Mouse (Mus musculus): ENCODE measurements at regions not wholly inside any gene's neighbourhood (a gene's known extent, or its start where the extent isn't known, plus 50 kb on each side); places are given as distances from the start of the nearest gene placed in this dataset.

DNA sequence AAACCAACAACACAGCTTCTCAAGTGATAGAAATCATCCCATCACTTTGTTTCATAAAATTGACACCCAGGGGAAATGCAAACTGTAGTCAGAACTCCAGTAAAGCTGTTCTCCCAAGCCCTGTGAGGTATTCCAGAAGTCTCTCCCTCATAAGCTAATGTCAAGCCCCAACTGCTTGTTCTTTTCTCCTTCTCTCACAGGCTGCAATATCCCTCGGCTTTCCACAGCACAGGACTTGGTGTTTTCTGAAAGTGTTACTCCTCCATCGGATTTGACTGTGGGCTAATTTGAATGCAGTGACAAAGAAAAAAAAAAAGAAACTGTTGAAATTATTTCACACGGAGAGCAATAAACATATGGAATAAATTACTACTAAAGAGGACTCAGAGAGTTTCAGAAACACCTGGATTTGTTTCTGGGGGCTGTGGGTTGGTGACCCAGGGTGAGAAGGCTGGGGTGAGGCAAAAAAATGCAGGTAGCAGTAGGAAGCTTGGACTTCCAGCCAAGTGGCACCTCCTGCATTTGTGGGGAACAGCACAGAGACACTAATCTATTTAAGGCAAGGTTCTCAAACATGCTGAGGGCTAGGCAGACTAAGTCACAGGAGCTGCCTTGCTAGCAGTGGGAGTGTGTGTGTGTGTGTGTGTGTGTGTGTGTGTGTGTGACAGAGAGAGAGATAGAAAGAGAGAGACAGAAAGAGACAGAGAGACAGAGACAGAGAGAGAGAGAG is 447.3 kb downstream of the Gm43517 start:
- no peak overlapping the region for H3K4me3 ChIP-seq
- no peaks in the 10 kb centered on the region for H3K36me3 ChIP-seq
- ATAC-seq, result no peak
- no peak overlapping the region for H3K4me2 ChIP-seq
- H3K4me1 ChIP-seq, result no peaks in the 10 kb centered on the region
- WGBS (ENCODE audit: insufficient replicate concordance), result 31% methylated on average over 3 of the region's 3 CpGs
- H3K27me3 ChIP-seq (replicated peaks), result no peaks in the 10 kb centered on the region
- H3K9me3 ChIP-seq (replicated peaks), result no peaks in the 10 kb centered on the region
- H3K27ac ChIP-seq, result no peak overlapping the region
- no peak overlapping the region for H3K9ac ChIP-seq

GRCm38 (mm10) chr12:49836282-49837070 is 451.5 kb downstream of the Gm43517 start:
- ATAC-seq, result no peak
- Histone ChIP-seq H3K27ac (no peak overlapping the region), H3K4me1 (no peaks in the 10 kb centered on the region), H3K27me3 (replicated peaks) (no peaks in the 10 kb centered on the region), H3K9me3 (replicated peaks) (no peaks in the 10 kb centered on the region), H3K9ac (no peak overlapping the region), H3K4me2 (no peak overlapping the region), H3K36me3 (no peaks in the 10 kb centered on the region), H3K4me3 (no peak overlapping the region)
- 51% methylated on average over 7 of the region's 7 CpGs for WGBS (ENCODE audit: insufficient replicate concordance)

- Histone ChIP-seq H3K9me3 (replicated peaks) (no peaks in the 10 kb centered on the region), H3K36me3 (no peaks in the 10 kb centered on the region), H3K4me2 (no peak overlapping the region), H3K27me3 (replicated peaks) (no peaks in the 10 kb centered on the region), H3K27ac (no peak overlapping the region), H3K9ac (no peak overlapping the region), H3K4me1 (no peaks in the 10 kb centered on the region), H3K4me3 (no peak overlapping the region)
- ATAC-seq, result no peak
- WGBS (ENCODE audit: insufficient replicate concordance), result 59% methylated on average over 2 of the region's 2 CpGs
These were observed 500.5 kb downstream of the Gm43517 start for GRCm38 (mm10) chr12:49885507-49885906.

DNA sequence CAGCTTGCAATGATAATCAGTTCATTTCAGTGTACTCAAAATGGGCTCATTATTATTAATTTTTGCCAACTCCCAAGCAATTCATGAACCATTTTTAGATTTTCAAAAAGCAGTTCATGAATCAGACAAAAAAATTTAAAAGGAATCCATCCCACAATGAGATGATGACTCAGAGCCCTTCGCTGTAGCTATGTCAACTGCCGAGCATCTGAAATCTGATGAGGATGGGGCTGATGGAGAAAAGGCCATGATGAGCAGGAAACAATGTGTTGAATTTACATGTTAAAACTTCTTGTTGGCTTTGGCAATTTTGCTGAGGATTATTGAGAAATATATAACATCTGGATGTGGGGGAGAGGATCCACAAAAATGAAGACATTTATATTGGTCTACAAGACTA is 502.3 kb downstream of the Gm43517 start:
- H3K27ac ChIP-seq, result no peak overlapping the region
- 73% methylated on average over 2 of the region's 2 CpGs for WGBS (ENCODE audit: insufficient replicate concordance)
- H3K4me1 ChIP-seq, result no peaks in the 10 kb centered on the region
- no peak overlapping the region for H3K9ac ChIP-seq
- H3K27me3 ChIP-seq (replicated peaks), result no peaks in the 10 kb centered on the region
- H3K36me3 ChIP-seq, result no peaks in the 10 kb centered on the region
- H3K9me3 ChIP-seq (replicated peaks), result no peaks in the 10 kb centered on the region
- ATAC-seq, result no peak
- no peak overlapping the region for H3K4me3 ChIP-seq
- no peak overlapping the region for H3K4me2 ChIP-seq

DNA sequence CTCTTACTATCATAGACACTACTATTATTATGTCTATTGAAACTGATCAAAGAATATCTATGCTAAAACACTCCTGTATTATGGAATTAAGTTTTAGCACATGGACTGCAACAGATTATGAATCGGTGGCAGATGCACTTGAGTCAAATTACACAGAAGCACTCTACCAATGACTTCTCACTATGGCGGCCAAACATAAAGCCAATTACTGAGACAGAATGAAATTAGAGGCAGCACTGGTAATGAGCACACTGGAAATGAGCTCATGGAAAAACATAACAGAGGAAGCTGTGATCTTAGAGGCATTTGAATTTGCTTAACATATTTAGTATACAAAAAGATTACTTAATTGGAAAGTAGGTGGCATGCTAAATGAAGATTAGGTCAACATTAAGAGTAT is 512.8 kb downstream of the Gm43517 start:
- no peaks in the 10 kb centered on the region for H3K36me3 ChIP-seq
- no peaks in the 10 kb centered on the region for H3K27me3 ChIP-seq (replicated peaks)
- H3K4me1 ChIP-seq, result no peaks in the 10 kb centered on the region
- no peak overlapping the region for H3K4me3 ChIP-seq
- H3K27ac ChIP-seq, result no peak overlapping the region
- H3K4me2 ChIP-seq, result no peak overlapping the region
- no peaks in the 10 kb centered on the region for H3K9me3 ChIP-seq (replicated peaks)
- WGBS (ENCODE audit: insufficient replicate concordance), result 75% methylated on average over 2 of the region's 2 CpGs
- no peak for ATAC-seq
- no peak overlapping the region for H3K9ac ChIP-seq

DNA sequence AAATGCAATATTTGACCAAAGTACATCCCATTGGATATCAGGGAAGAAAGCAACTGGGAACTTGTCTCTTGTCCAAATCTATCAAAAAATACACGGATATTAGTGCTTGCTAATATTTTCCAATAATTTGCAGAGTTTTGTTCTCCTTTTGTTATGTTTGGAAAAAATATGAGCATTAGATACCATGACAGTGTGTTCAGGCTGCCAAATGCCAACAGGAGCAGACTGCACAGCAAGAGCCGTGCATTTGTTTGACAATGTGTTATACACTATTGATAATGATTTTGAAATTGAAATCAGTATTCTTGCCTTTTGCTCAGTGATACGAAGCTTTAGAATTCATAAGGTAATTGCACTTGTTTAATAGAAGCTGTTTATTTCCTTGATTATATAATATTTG is 530.7 kb downstream of the Gm43517 start:
- H3K36me3 ChIP-seq, result no peaks in the 10 kb centered on the region
- no peaks in the 10 kb centered on the region for H3K4me1 ChIP-seq
- no peaks in the 10 kb centered on the region for H3K9me3 ChIP-seq (replicated peaks)
- H3K4me3 ChIP-seq, result no peak overlapping the region
- H3K27me3 ChIP-seq (replicated peaks), result no peaks in the 10 kb centered on the region
- ATAC-seq, result no peak
- 71% methylated on average over 3 of the region's 3 CpGs for WGBS (ENCODE audit: insufficient replicate concordance)
- no peak overlapping the region for H3K4me2 ChIP-seq
- H3K9ac ChIP-seq, result no peak overlapping the region
- H3K27ac ChIP-seq, result no peak overlapping the region

- no peak overlapping the region for H3K4me2 ChIP-seq
- 29% methylated on average over 2 of the region's 2 CpGs for WGBS (ENCODE audit: insufficient replicate concordance)
These were observed 536.6 kb downstream of the Gm43517 start for GRCm38 (mm10) chr12:49921608-49922007.

DNA sequence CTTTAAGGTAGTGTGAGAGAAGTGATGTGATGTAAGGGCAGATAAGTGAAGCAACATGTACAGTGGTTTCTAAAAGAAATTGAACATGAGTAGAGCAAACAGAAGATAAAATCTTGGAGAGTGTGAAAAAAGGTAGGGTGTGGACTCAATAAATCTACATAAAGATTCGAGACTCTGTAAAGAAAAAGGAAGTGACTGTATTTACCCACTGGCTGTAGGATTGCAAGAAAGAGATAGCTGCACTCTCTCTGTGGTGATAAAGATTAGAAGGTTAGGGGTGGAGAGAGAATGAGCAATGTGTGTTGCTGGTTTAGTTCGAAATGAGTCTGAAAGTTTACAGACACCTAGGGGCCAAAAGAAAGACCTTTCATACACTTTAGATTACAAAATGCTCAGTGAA is 555.8 kb downstream of the Gm43517 start:
- Histone ChIP-seq H3K9ac (no peak overlapping the region), H3K4me2 (no peak overlapping the region), H3K4me3 (no peak overlapping the region), H3K27me3 (replicated peaks) (no peaks in the 10 kb centered on the region), H3K9me3 (replicated peaks) (no peaks in the 10 kb centered on the region), H3K27ac (no peak overlapping the region), H3K36me3 (no peaks in the 10 kb centered on the region), H3K4me1 (no peaks in the 10 kb centered on the region)
- 17% methylated on average over 2 of the region's 2 CpGs for WGBS (ENCODE audit: insufficient replicate concordance)
- ATAC-seq, result no peak

More at GRCm38 (mm10) chr12:49921608-49922007, 536.6 kb downstream of the Gm43517 start:
- no peaks in the 10 kb centered on the region for H3K36me3 ChIP-seq
- no peak overlapping the region for H3K4me3 ChIP-seq
- H3K9ac ChIP-seq, result no peak overlapping the region
- no peaks in the 10 kb centered on the region for H3K9me3 ChIP-seq (replicated peaks)
- H3K4me1 ChIP-seq, result no peaks in the 10 kb centered on the region
- no peak overlapping the region for H3K27ac ChIP-seq
- H3K27me3 ChIP-seq (replicated peaks), result no peaks in the 10 kb centered on the region
- peak; percentile 78 for ATAC-seq

DNA sequence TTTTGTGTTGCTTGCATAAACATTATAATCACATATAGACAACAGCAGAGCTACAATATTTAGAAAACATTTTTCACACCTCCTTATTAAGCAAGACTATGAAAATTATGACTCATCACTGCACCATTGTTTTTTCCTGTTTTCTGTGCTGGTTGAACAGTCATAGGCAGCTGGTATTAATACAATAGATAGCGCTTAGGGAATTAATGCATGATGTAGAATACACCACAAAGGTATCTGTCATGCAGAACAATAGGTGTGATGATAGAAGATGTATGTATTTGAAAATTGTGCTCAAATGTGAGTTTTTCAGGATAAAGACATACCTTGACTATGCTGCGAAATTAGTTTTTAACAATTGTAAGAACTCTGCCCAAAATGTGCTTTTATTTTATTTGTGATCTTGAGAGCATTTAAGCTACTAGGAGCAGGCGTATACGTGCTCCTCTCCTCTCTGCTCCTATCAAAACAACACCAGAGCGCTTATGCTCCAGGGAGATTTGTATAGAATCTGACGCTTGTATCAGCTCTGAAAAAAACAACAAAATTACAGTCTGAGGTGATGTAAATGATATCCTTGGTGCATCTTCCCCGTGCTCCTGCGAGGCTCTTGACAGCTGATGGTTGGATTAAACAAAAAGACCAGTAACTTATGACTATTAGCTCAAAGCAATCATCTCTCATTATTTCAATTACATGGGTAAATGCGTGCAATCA is 560.1 kb downstream of the Gm43517 start:
- no peak for ATAC-seq
- 67% methylated on average over 9 of the region's 9 CpGs for WGBS (ENCODE audit: insufficient replicate concordance)
- no peaks in the 10 kb centered on the region for H3K4me1 ChIP-seq
- no peak overlapping the region for H3K4me3 ChIP-seq
- no peaks in the 10 kb centered on the region for H3K36me3 ChIP-seq
- H3K9me3 ChIP-seq (replicated peaks), result no peaks in the 10 kb centered on the region
- no peak overlapping the region for H3K9ac ChIP-seq
- H3K4me2 ChIP-seq, result no peak overlapping the region
- H3K27me3 ChIP-seq (replicated peaks), result no peaks in the 10 kb centered on the region
- no peak overlapping the region for H3K27ac ChIP-seq

GRCm38 (mm10) chr12:49945628-49946220 is 560.8 kb downstream of the Gm43517 start:
- no peak for ATAC-seq
- no peak overlapping the region for H3K9ac ChIP-seq
- 54% methylated on average over 4 of the region's 4 CpGs for WGBS (ENCODE audit: insufficient replicate concordance)

GRCm38 (mm10) chr12:49946752-49947260 is 561.8 kb downstream of the Gm43517 start:
- Histone ChIP-seq H3K36me3 (no peaks in the 10 kb centered on the region), H3K4me1 (no peaks in the 10 kb centered on the region), H3K4me2 (no peak overlapping the region), H3K9me3 (replicated peaks) (no peaks in the 10 kb centered on the region), H3K27me3 (replicated peaks) (no peaks in the 10 kb centered on the region), H3K9ac (no peak overlapping the region), H3K27ac (no peak overlapping the region), H3K4me3 (no peak overlapping the region)
- no peak for ATAC-seq
- WGBS (ENCODE audit: insufficient replicate concordance), result 59% methylated on average over 5 of the region's 5 CpGs

More at GRCm38 (mm10) chr12:49945628-49946220, 560.8 kb downstream of the Gm43517 start:
- Histone ChIP-seq H3K4me3 (no peak overlapping the region), H3K27me3 (replicated peaks) (no peaks in the 10 kb centered on the region), H3K4me2 (no peak overlapping the region), H3K4me1 (no peaks in the 10 kb centered on the region), H3K9me3 (replicated peaks) (no peaks in the 10 kb centered on the region), H3K36me3 (no peaks in the 10 kb centered on the region), H3K27ac (no peak overlapping the region)

Data from liver, embryonic 12.5 days (tissue).